Mouse (Mus musculus): ENCODE measurements around the gene Als2. TPM values are rescaled to one million over a fixed set of nuclear protein-coding genes. Genes with fewer than 3 reads are reported as not detected.

Gene Als2
- total and polyA plus RNA-seq, 3 experiments: 2.8 to 9.9 (median 9.8) TPM

- TF ChIP-seq EP300 (IDR thresholded peaks at IDR 0.05; ENCODE audit: insufficient read depth, low read depth, low read length) (no peak), CTCF (IDR thresholded peaks at IDR 0.05) (no peak), POLR2A (IDR thresholded peaks at IDR 0.05; ENCODE audit: insufficient read depth, low read depth, low read length) (no peak)
- intact Hi-C loops (cut with DNase I): no loop called here
- H3K79me2 ChIP-seq (replicated peaks; ENCODE audit: control insufficient read depth, insufficient read depth, low read length): no peaks in the 10 kb centered on the region
- no peak overlapping the region for H3K9ac ChIP-seq (ENCODE audit: low read depth, low read length)
- H3K4me3 ChIP-seq: no peak overlapping the region
- no peak overlapping the region for H3K27ac ChIP-seq
- no peaks in the 10 kb centered on the region for H3K4me1 ChIP-seq (ENCODE audit: control insufficient read depth, insufficient read depth, low read length)
- no peaks in the 10 kb centered on the region for H3K27me3 ChIP-seq (ENCODE audit: control insufficient read depth, insufficient read depth, low read length)
- 60% methylated on average over 2 of the region's 2 CpGs for whole genome bisulfite sequencing
- H3K36me3 ChIP-seq (ENCODE audit: control insufficient read depth, insufficient read depth, low read length): no peaks in the 10 kb centered on the region
- DNase-seq: no peak
Measured at GRCm38 (mm10) chr1:59168556-59168955, 68.5 kb downstream of the Als2 start.

GRCm38 (mm10) chr1:59167654-59168425, 69.2 kb downstream of the Als2 start:
- H3K4me1 ChIP-seq (ENCODE audit: control insufficient read depth, insufficient read depth, low read length): no peaks in the 10 kb centered on the region
- no peak for TF ChIP-seq CTCF (IDR thresholded peaks at IDR 0.05)
- TF ChIP-seq POLR2A (IDR thresholded peaks at IDR 0.05; ENCODE audit: insufficient read depth, low read depth, low read length): no peak
- TF ChIP-seq EP300 (IDR thresholded peaks at IDR 0.05; ENCODE audit: insufficient read depth, low read depth, low read length): no peak
- intact Hi-C loops (cut with DNase I): no loop called here
- no peak for DNase-seq
- no peak overlapping the region for H3K4me3 ChIP-seq
- H3K9ac ChIP-seq (ENCODE audit: low read depth, low read length): no peak overlapping the region
- H3K27ac ChIP-seq: no peak overlapping the region
- H3K27me3 ChIP-seq (ENCODE audit: control insufficient read depth, insufficient read depth, low read length): no peaks in the 10 kb centered on the region
- 61% methylated on average over 4 of the region's 4 CpGs for WGBS
- H3K36me3 ChIP-seq (ENCODE audit: control insufficient read depth, insufficient read depth, low read length): no peaks in the 10 kb centered on the region
- no peaks in the 10 kb centered on the region for H3K79me2 ChIP-seq (replicated peaks; ENCODE audit: control insufficient read depth, insufficient read depth, low read length)

- WGBS: 72% methylated on average over 9 of the region's 9 CpGs
- no peaks in the 10 kb centered on the region; the same call in 1 of the 2 replicates for H3K4me1 ChIP-seq (ENCODE audit: control insufficient read depth, insufficient read depth, low read length)
- no peak overlapping the region for H3K27ac ChIP-seq
- H3K79me2 ChIP-seq (replicated peaks; ENCODE audit: control insufficient read depth, insufficient read depth, low read length): no peaks in the 10 kb centered on the region
- H3K4me3 ChIP-seq: no peak overlapping the region
- H3K36me3 ChIP-seq (ENCODE audit: control insufficient read depth, insufficient read depth, low read length): no peaks in the 10 kb centered on the region
- H3K27me3 ChIP-seq (ENCODE audit: control insufficient read depth, insufficient read depth, low read length): no peaks in the 10 kb centered on the region
- DNase-seq: no peak
- H3K9ac ChIP-seq (ENCODE audit: low read depth, low read length): no peak overlapping the region
- TF ChIP-seq CTCF (IDR thresholded peaks at IDR 0.05) (no peak), POLR2A (IDR thresholded peaks at IDR 0.05; ENCODE audit: insufficient read depth, low read depth, low read length) (no peak), EP300 (IDR thresholded peaks at IDR 0.05; ENCODE audit: insufficient read depth, low read depth, low read length) (no peak)
- intact Hi-C loops (cut with DNase I): no loop called here
Measured at GRCm38 (mm10) chr1:59166232-59166905, 70.7 kb downstream of the Als2 start.

- no peak for DNase-seq
- 81% methylated on average over 5 of the region's 5 CpGs for WGBS
- Histone ChIP-seq H3K36me3 (ENCODE audit: control insufficient read depth, insufficient read depth, low read length) (no peaks in the 10 kb centered on the region), H3K79me2 (replicated peaks; ENCODE audit: control insufficient read depth, insufficient read depth, low read length) (no peaks in the 10 kb centered on the region), H3K9ac (ENCODE audit: low read depth, low read length) (no peak overlapping the region), H3K27me3 (ENCODE audit: control insufficient read depth, insufficient read depth, low read length) (no peaks in the 10 kb centered on the region), H3K27ac (no peak overlapping the region), H3K4me1 (ENCODE audit: control insufficient read depth, insufficient read depth, low read length) (peaks cover 1% of the 10 kb centered on the region), H3K4me3 (no peak overlapping the region)
- intact Hi-C loops (cut with DNase I): no loop called here
- no peak for TF ChIP-seq POLR2A (IDR thresholded peaks at IDR 0.05; ENCODE audit: insufficient read depth, low read depth, low read length)
- no peak for TF ChIP-seq EP300 (IDR thresholded peaks at IDR 0.05; ENCODE audit: insufficient read depth, low read depth, low read length)
- TF ChIP-seq CTCF (IDR thresholded peaks at IDR 0.05): no peak
Measured at GRCm38 (mm10) chr1:59163918-59164317, 73.1 kb downstream of the Als2 start.

- intact Hi-C loops (cut with DNase I): no loop called here
- 61% methylated on average over 12 of the region's 12 CpGs for WGBS
- H3K27me3 ChIP-seq (ENCODE audit: control insufficient read depth, insufficient read depth, low read length): no peaks in the 10 kb centered on the region
- H3K4me1 ChIP-seq (ENCODE audit: control insufficient read depth, insufficient read depth, low read length): peaks cover 1% of the 10 kb centered on the region
- H3K27ac ChIP-seq: no peak within 1 kb of the TSS
- no peak within 1 kb of the TSS for H3K9ac ChIP-seq (ENCODE audit: low read depth, low read length)
- H3K79me2 ChIP-seq (replicated peaks; ENCODE audit: control insufficient read depth, insufficient read depth, low read length): no peaks in the 10 kb centered on the region
- no peak within 1 kb of the TSS for H3K4me3 ChIP-seq
- no peak for TF ChIP-seq POLR2A (IDR thresholded peaks at IDR 0.05; ENCODE audit: insufficient read depth, low read depth, low read length)
- no peak for TF ChIP-seq EP300 (IDR thresholded peaks at IDR 0.05; ENCODE audit: insufficient read depth, low read depth, low read length)
- no peak for TF ChIP-seq CTCF (IDR thresholded peaks at IDR 0.05)
- DNase-seq: no peak
- no peaks in the 10 kb centered on the region for H3K36me3 ChIP-seq (ENCODE audit: control insufficient read depth, insufficient read depth, low read length)
Measured at GRCm38 (mm10) chr1:59163030-59163461, 74.0 kb downstream of the Als2 start, which contains the start of gene Mpp4. TSS of gene Mpp4 (minus strand) at chr1:59163389.

All from heart, adult 2 months (tissue).